In the genomic region with DNA sequence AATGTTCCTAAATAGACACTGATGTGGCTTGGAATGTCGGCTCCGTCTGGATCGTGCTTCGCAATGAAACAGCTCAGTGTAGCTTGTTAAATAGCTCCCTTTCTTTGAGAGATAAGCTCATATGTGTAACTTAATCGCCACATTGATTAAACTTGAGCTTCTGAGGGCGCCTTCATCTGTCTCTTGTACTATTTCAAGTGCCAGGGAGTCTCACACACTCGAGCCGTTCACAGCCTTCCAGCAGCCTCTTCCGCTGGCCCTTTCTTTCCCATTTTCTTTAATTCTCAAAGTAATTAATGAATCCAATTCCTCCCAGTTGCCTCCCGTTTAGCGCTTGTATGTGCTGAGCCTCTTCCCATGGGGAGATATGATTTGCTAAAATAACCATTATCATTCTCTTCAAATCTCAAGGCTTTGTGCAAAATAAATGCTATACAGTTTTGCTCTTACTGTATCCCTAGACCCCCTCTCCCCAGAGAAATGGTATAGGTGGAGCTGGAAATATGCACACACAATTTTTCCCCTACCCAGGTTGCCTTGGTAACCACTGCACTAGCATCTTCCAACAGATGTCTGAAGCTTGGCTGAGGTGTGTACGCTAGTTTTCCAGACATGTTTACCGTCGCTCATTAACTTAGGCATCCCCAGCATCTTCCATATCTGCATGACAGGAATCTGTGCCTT, we compare ENCODE assay signal across 19 mouse cellular contexts. TPM values are rescaled to one million over a fixed set of nuclear protein-coding genes. Genes with fewer than 3 reads are reported as not detected.
DNase-seq lines count a peak whose midpoint lies in the region; ATAC-seq and TF ChIP-seq lines count a peak whose summit lies in the region.
"Had no signal": no experiment of that assay in that cellular context is flagged by ENCODE, and none has a peak within 500 bp of the region (broad histone marks: within the 10 kb centered on the region; RNA-seq: fewer than 3 reads in every experiment).

No protein-coding gene starts in this region.

- H3K4me3 ChIP-seq in lung, embryonic 14.5 days (ENCODE audit: low read depth, low read length) = no peak overlapping the region
- H3K4me3 ChIP-seq in forebrain, embryonic 14.5 days (ENCODE audit: low read depth, low read length) = no peak overlapping the region
- no peak overlapping the region for H3K4me3 ChIP-seq in hindbrain, postnatal 0 days (ENCODE audit: low read length)
- H3K4me3 ChIP-seq in olfactory bulb, adult 2 months (ENCODE audit: insufficient read depth, low read depth, low read length) = no peak overlapping the region
- H3K4me3 ChIP-seq: heart, embryonic 10.5 days; liver, embryonic 13.5 days; stomach, embryonic 15.5 days had no signal

- H3K27ac ChIP-seq in lung, embryonic 14.5 days (ENCODE audit: low read depth) = no peak overlapping the region
- H3K27ac ChIP-seq in forebrain, embryonic 14.5 days (ENCODE audit: low read depth, low read length) = peak overlapping the region; percentile 45
- H3K27ac ChIP-seq in hindbrain, postnatal 0 days = peak overlapping the region; percentile 72
- H3K27ac ChIP-seq in olfactory bulb, adult 2 months (ENCODE audit: insufficient read depth, low read depth, low read length) = peak overlapping the region; percentile 74
- H3K27ac ChIP-seq: heart, embryonic 10.5 days; liver, embryonic 13.5 days; stomach, embryonic 15.5 days had no signal

- H3K27me3 ChIP-seq in lung, embryonic 14.5 days (ENCODE audit: insufficient read depth, low read length) = no peaks in the 10 kb centered on the region
- no peaks in the 10 kb centered on the region for H3K27me3 ChIP-seq in forebrain, embryonic 14.5 days (replicated peaks; ENCODE audit: control insufficient read depth, insufficient read depth, low read length)
- H3K27me3 ChIP-seq in hindbrain, postnatal 0 days (ENCODE audit: insufficient read depth, low read length) = no peaks in the 10 kb centered on the region
- H3K27me3 ChIP-seq: stomach, embryonic 15.5 days had no signal

- H3K4me1 ChIP-seq in lung, embryonic 14.5 days (ENCODE audit: insufficient read depth) = peaks cover 11% of the 10 kb centered on the region; the same call in 1 of the 2 replicates
- peaks cover 9% of the 10 kb centered on the region for H3K4me1 ChIP-seq in forebrain, embryonic 14.5 days (ENCODE audit: control insufficient read depth, insufficient read depth, low read length)
- peaks cover 13% of the 10 kb centered on the region; the same call in 1 of the 2 replicates for H3K4me1 ChIP-seq in hindbrain, postnatal 0 days (ENCODE audit: insufficient read depth, low read length)
- peaks cover 26% of the 10 kb centered on the region for H3K4me1 ChIP-seq in olfactory bulb, adult 2 months (ENCODE audit: control insufficient read depth, insufficient read depth, low read length)

- no peak for TF ChIP-seq CTCF in lung, embryonic 14.5 days (IDR thresholded peaks at IDR 0.05; ENCODE audit: low read depth)
- no peak for TF ChIP-seq CTCF in hindbrain, postnatal 0 days (IDR thresholded peaks at IDR 0.05; ENCODE audit: low read depth)
- no peak for TF ChIP-seq CTCF in olfactory bulb, adult 2 months (IDR thresholded peaks at IDR 0.05; ENCODE audit: insufficient read depth, low read depth, low read length)

- 65% methylated on average over 14 of the region's 14 CpGs for WGBS in lung, embryonic 14.5 days
- whole genome bisulfite sequencing in forebrain, embryonic 14.5 days = 61% methylated on average over 14 of the region's 14 CpGs
- 54% methylated on average over 14 of the region's 14 CpGs for WGBS in hindbrain, postnatal 0 days
- 22% methylated on average over 14 of the region's 14 CpGs for WGBS in olfactory bulb, adult 2 months

- no peaks in the 10 kb centered on the region for H3K9me3 ChIP-seq in lung, embryonic 14.5 days (ENCODE audit: low read depth, low read length)
- H3K9me3 ChIP-seq in forebrain, embryonic 14.5 days (replicated peaks; ENCODE audit: control insufficient read depth, low read length) = no peaks in the 10 kb centered on the region
- H3K9me3 ChIP-seq in hindbrain, postnatal 0 days (ENCODE audit: low read length) = no peaks in the 10 kb centered on the region
- H3K9me3 ChIP-seq: heart, embryonic 10.5 days; liver, embryonic 13.5 days; stomach, embryonic 15.5 days had no signal

- ATAC-seq in lung, embryonic 14.5 days (ENCODE audit: insufficient read depth) = no peak
- peak; percentile 86 for ATAC-seq in forebrain, embryonic 14.5 days
- peak; percentile 72 for ATAC-seq in hindbrain, postnatal 0 days
- ATAC-seq: CD4-positive, CD25-positive, alpha-beta regulatory T cell, adult 4 months; lung, postnatal 0 days had no signal

- peak; percentile 15 for DNase-seq in lung, embryonic 14.5 days
- no peak for DNase-seq in lung, postnatal 14 days
- DNase-seq in forebrain, embryonic 14.5 days (ENCODE audit: low spot score) = peak; percentile 79
- peak; percentile 74 for DNase-seq in hindbrain, postnatal 0 days (ENCODE audit: low spot score)
- DNase-seq in adipocyte (ENCODE audit: low spot score) = no peak
- DNase-seq in adrenal gland, postnatal 14 days = no peak
- DNase-seq: cerebellum, adult 18-20 months; gastrocnemius, postnatal 25 days; kidney, adult 11 months; kidney, postnatal 14 days; layer of hippocampus, adult 9-11 months; liver, embryonic 13.5 days had no signal

- no peak overlapping the region for H3K9ac ChIP-seq in lung, embryonic 14.5 days
- H3K9ac ChIP-seq in forebrain, embryonic 14.5 days (ENCODE audit: low read length) = peak overlapping the region; percentile 2; the same call in 1 of the 2 replicates
- H3K9ac ChIP-seq in hindbrain, postnatal 0 days (replicated peaks; ENCODE audit: low read length) = no peak overlapping the region
- H3K9ac ChIP-seq: liver, embryonic 13.5 days; stomach, embryonic 15.5 days had no signal

- no peaks in the 10 kb centered on the region for H3K36me3 ChIP-seq in lung, embryonic 14.5 days (ENCODE audit: insufficient read depth)
- no peaks in the 10 kb centered on the region for H3K36me3 ChIP-seq in forebrain, embryonic 14.5 days (ENCODE audit: control insufficient read depth, insufficient read depth, low read length)
- H3K36me3 ChIP-seq in hindbrain, postnatal 0 days (ENCODE audit: insufficient read depth, low read length) = no peaks in the 10 kb centered on the region
- H3K36me3 ChIP-seq: heart, embryonic 10.5 days; liver, embryonic 13.5 days; stomach, embryonic 15.5 days had no signal

- no peak for TF ChIP-seq POLR2A in olfactory bulb, adult 2 months (IDR thresholded peaks at IDR 0.05; ENCODE audit: insufficient read depth, low read depth, low read length)

- no peak overlapping the region for H3K4me2 ChIP-seq in lung, embryonic 14.5 days
- H3K4me2 ChIP-seq in forebrain, embryonic 14.5 days (ENCODE audit: low read length) = peak overlapping the region; percentile 21; the same call in 1 of the 2 replicates
- peak overlapping the region; percentile 38; the same call in 1 of the 2 replicates for H3K4me2 ChIP-seq in hindbrain, postnatal 0 days (ENCODE audit: low read depth, low read length)
- H3K4me2 ChIP-seq: liver, embryonic 13.5 days; stomach, embryonic 15.5 days had no signal

RNA-seq across cellular contexts. Expression of gene Fam171a1, which starts 54.8 kb away (rescaled TPM):
- 57.0 and 58.3 TPM in 2 replicates for polyA plus RNA-seq in lung, embryonic 14.5 days (2014; fragmentation: Nextera tagmentation; extraction: Ambion mirVana)
- polyA plus RNA-seq in forebrain, embryonic 14.5 days (2014; fragmentation: Nextera tagmentation; extraction: Ambion mirVana) = 23.9 and 26.1 TPM in 2 replicates
- total RNA-seq in hindbrain, postnatal 0 days (2014; rRNA removed) = 56.5 and 60.3 TPM in 2 replicates
- 32.7 and 35.4 TPM in 2 replicates for polyA plus RNA-seq in hindbrain, postnatal 0 days (2015; fragmentation: Nextera tagmentation; extraction: Ambion mirVana)
- polyA plus RNA-seq in olfactory bulb, adult 2 months (2012; ENCODE audit: insufficient read depth, insufficient read length, low replicate concordance, missing spikeins) = not detected in 2 replicates
- total RNA-seq in adrenal gland, postnatal 14 days (2021) = 25.3 and 27.4 TPM in 2 replicates
- total RNA-seq: MEL; neutrophil, adult 5-6 weeks had no signal
- polyA plus RNA-seq: CD4-positive, CD25-positive, alpha-beta regulatory T cell, adult 4 months had no signal

Comparison
In these comparisons a context has a peak if more than half of its experiments do, and no peak if none do; other contexts are left out.
1. DNase-seq: peak in lung, embryonic 14.5 days (single experiment), forebrain, embryonic 14.5 days (single experiment) and hindbrain, postnatal 0 days (single experiment); none in lung, postnatal 14 days (single experiment), adipocyte (single experiment) and adrenal gland, postnatal 14 days (single experiment).